Comparison of ENCODE assay signal across 13 mouse cellular contexts in the genomic region with DNA sequence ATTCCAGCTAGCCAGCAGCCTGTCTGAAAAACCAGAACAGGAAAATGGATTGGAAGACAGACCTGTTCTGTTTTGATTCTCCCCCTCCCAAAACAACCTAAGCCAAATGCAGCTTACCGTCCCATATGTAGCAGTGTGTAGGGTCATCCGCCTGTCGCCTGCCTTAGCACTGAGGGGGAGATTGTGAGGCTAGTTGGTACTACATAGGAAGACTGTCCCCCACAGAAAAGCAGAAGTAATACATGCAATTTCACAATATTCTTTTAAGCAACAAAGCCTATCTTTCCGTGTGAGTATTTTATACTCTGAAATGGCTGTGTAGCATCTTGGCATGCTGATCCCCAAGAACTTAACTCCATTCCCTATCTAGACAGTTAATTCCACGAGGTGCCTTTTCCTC. TPM values are rescaled to one million over a fixed set of nuclear protein-coding genes. Genes with fewer than 3 reads are reported as not detected.
DNase-seq lines count a peak whose midpoint lies in the region; ATAC-seq and TF ChIP-seq lines count a peak whose summit lies in the region.
"Had no signal": no experiment of that assay in that cellular context is flagged by ENCODE, and none has a peak within 500 bp of the region (broad histone marks: within the 10 kb centered on the region; RNA-seq: fewer than 3 reads in every experiment).

No protein-coding gene starts in this region.

- no peak for TF ChIP-seq CTCF in bone marrow macrophage, adult 2 months (IDR thresholded peaks at IDR 0.05; ENCODE audit: low read depth, low read length)

- peaks cover 15% of the 10 kb centered on the region for H3K36me3 ChIP-seq in heart, embryonic 12.5 days
- H3K36me3 ChIP-seq in liver, embryonic 13.5 days = peaks cover 22% of the 10 kb centered on the region
- H3K36me3 ChIP-seq: forebrain, embryonic 15.5 days; stomach, embryonic 15.5 days had no signal

- no peaks in the 10 kb centered on the region for H3K9me3 ChIP-seq in heart, embryonic 12.5 days (replicated peaks)
- H3K9me3 ChIP-seq in liver, embryonic 13.5 days (replicated peaks) = no peaks in the 10 kb centered on the region
- H3K9me3 ChIP-seq: forebrain, embryonic 15.5 days; stomach, embryonic 15.5 days had no signal

- peaks cover 52% of the 10 kb centered on the region for H3K4me1 ChIP-seq in heart, embryonic 12.5 days (replicated peaks)
- peaks cover 60% of the 10 kb centered on the region for H3K4me1 ChIP-seq in liver, embryonic 13.5 days (replicated peaks)
- H3K4me1 ChIP-seq in bone marrow macrophage, adult 2 months (ENCODE audit: control insufficient read depth, insufficient read depth, low read length) = peaks cover 56% of the 10 kb centered on the region
- H3K4me1 ChIP-seq: forebrain, embryonic 15.5 days had no signal

- H3K27me3 ChIP-seq in heart, embryonic 12.5 days (replicated peaks) = no peaks in the 10 kb centered on the region
- H3K27me3 ChIP-seq in liver, embryonic 13.5 days = no peaks in the 10 kb centered on the region
- H3K27me3 ChIP-seq: forebrain, embryonic 15.5 days; stomach, embryonic 15.5 days had no signal

- H3K4me3 ChIP-seq in heart, embryonic 12.5 days = no peak overlapping the region
- no peak overlapping the region for H3K4me3 ChIP-seq in liver, embryonic 13.5 days (replicated peaks)
- H3K4me3 ChIP-seq in bone marrow macrophage, adult 2 months (ENCODE audit: insufficient read depth, low read length) = peak overlapping the region; percentile 40
- H3K4me3 ChIP-seq: forebrain, embryonic 15.5 days; stomach, embryonic 15.5 days had no signal

- no peak for DNase-seq in heart, adult 8-10 months (ENCODE audit: low spot score)
- DNase-seq in liver, embryonic 13.5 days = no peak
- DNase-seq in liver = no peak
- no peak for DNase-seq in adrenal gland, adult 2 months
- DNase-seq in Muller cell, postnatal 12 days (ENCODE audit: inconsistent ontology term) = no peak

- H3K4me2 ChIP-seq in heart, embryonic 12.5 days = no peak overlapping the region
- H3K4me2 ChIP-seq in liver, embryonic 13.5 days = no peak overlapping the region
- H3K4me2 ChIP-seq: forebrain, embryonic 15.5 days; hindbrain, embryonic 14.5 days; stomach, embryonic 15.5 days had no signal

- no peak for ATAC-seq in heart, embryonic 12.5 days (ENCODE audit: insufficient number of reproducible peaks, low FRiP score)
- ATAC-seq in liver, embryonic 13.5 days (ENCODE audit: low read depth) = no peak
- peak; percentile 77 for ATAC-seq in megakaryocyte progenitor cell, adult 5-6 weeks (replicated peaks; ENCODE audit: poor library complexity)
- ATAC-seq: forebrain, embryonic 15.5 days; lung, postnatal 0 days had no signal

- peak overlapping the region; percentile 36; the same call in 1 of the 2 replicates for H3K27ac ChIP-seq in heart, embryonic 12.5 days (ENCODE audit: poor library complexity, severe bottlenecking)
- H3K27ac ChIP-seq in liver, embryonic 13.5 days = peak overlapping the region; percentile 32; the same call in 1 of the 2 replicates
- peak overlapping the region; percentile 92 for H3K27ac ChIP-seq in bone marrow macrophage, adult 2 months (ENCODE audit: insufficient read depth, low read depth, low read length)
- H3K27ac ChIP-seq: forebrain, embryonic 15.5 days; hindbrain, embryonic 14.5 days; kidney, postnatal 0 days; stomach, embryonic 15.5 days had no signal

- peak overlapping the region; percentile 50 for H3K9ac ChIP-seq in heart, embryonic 12.5 days
- H3K9ac ChIP-seq in liver, embryonic 13.5 days = no peak overlapping the region
- H3K9ac ChIP-seq: forebrain, embryonic 15.5 days; hindbrain, embryonic 14.5 days; stomach, embryonic 15.5 days had no signal

- 64% methylated on average over 5 of the region's 5 CpGs for WGBS in heart, embryonic 12.5 days
- WGBS in liver, embryonic 13.5 days (ENCODE audit: insufficient replicate concordance) = 61% methylated on average over 5 of the region's 5 CpGs

- no peak for TF ChIP-seq POLR2A in bone marrow macrophage, adult 2 months (IDR thresholded peaks at IDR 0.05; ENCODE audit: borderline replicate concordance, low read depth, low read length)

RNA-seq across cellular contexts. Expression of a gene that starts 44.7 kb away (rescaled TPM):
- polyA plus RNA-seq in heart, embryonic 12.5 days (2016; fragmentation: Nextera tagmentation; extraction: Ambion mirVana) = 233 and 241 TPM in 2 replicates
- total RNA-seq in heart, adult 8-10 months (2022) = 100 to 1,000 TPM; 214 to 247 (median 224) TPM
- polyA plus RNA-seq in liver, embryonic 13.5 days (2015; fragmentation: Nextera tagmentation; extraction: Ambion mirVana) = 122 and 139 TPM in 2 replicates
- 83.8 and 87.8 TPM in 2 replicates for polyA plus RNA-seq in bone marrow macrophage, adult 2 months (2012; ENCODE audit: insufficient read depth, insufficient read length, missing spikeins)
- 50.8 and 54.4 TPM in 2 replicates for total RNA-seq in megakaryocyte progenitor cell, adult 5-6 weeks (2015)
- 52.9 and 56.3 TPM in 2 replicates for total RNA-seq in megakaryocyte progenitor cell, adult 5-6 weeks (2017)
- total RNA-seq in adrenal gland, adult 2 months (2021) = 10 to 100 TPM; 37.1 to 49.1 TPM
- 146 and 147 TPM in 2 replicates for polyA plus RNA-seq in adrenal gland, adult 2 months (2012; rRNA removed)

RNA-seq across cellular contexts. Expression of a gene that starts 47.1 kb away (rescaled TPM):
- 3.6 and 3.7 TPM in 2 replicates for polyA plus RNA-seq in heart, embryonic 12.5 days (2016; fragmentation: Nextera tagmentation; extraction: Ambion mirVana)
- total RNA-seq in heart, adult 8-10 months (2022) = 1 to 10 TPM in 2 of 4 experiments, under 1 TPM in 2; 0.46 to 1.2 (median 0.89) TPM
- 5.5 and 6.6 TPM in 2 replicates for polyA plus RNA-seq in liver, embryonic 13.5 days (2015; fragmentation: Nextera tagmentation; extraction: Ambion mirVana)
- polyA plus RNA-seq in bone marrow macrophage, adult 2 months (2012; ENCODE audit: insufficient read depth, insufficient read length, missing spikeins) = 3.3 and 5.3 TPM in 2 replicates
- total RNA-seq in megakaryocyte progenitor cell, adult 5-6 weeks (2015) = 13.4 TPM in 2 replicates
- total RNA-seq in megakaryocyte progenitor cell, adult 5-6 weeks (2017) = 17.5 and 20.2 TPM in 2 replicates
- total RNA-seq in adrenal gland, adult 2 months (2021) = 1 to 10 TPM; 4.1 to 5.5 TPM
- polyA plus RNA-seq in adrenal gland, adult 2 months (2012; rRNA removed) = 0.65 and 0.69 TPM in 2 replicates

RNA-seq across cellular contexts. Expression of a gene that starts 58.0 kb away (rescaled TPM):
- 67.7 and 76.7 TPM in 2 replicates for polyA plus RNA-seq in heart, embryonic 12.5 days (2016; fragmentation: Nextera tagmentation; extraction: Ambion mirVana)
- total RNA-seq in heart, adult 8-10 months (2022) = 100 to 1,000 TPM; 272 to 302 (median 297) TPM
- 112 and 130 TPM in 2 replicates for polyA plus RNA-seq in liver, embryonic 13.5 days (2015; fragmentation: Nextera tagmentation; extraction: Ambion mirVana)
- polyA plus RNA-seq in bone marrow macrophage, adult 2 months (2012; ENCODE audit: insufficient read depth, insufficient read length, missing spikeins) = 1,486 and 1,613 TPM in 2 replicates
- total RNA-seq in megakaryocyte progenitor cell, adult 5-6 weeks (2015) = 641 and 693 TPM in 2 replicates
- total RNA-seq in megakaryocyte progenitor cell, adult 5-6 weeks (2017) = 470 and 502 TPM in 2 replicates
- total RNA-seq in adrenal gland, adult 2 months (2021) = 100 to 1,000 TPM; 482 to 621 TPM
- polyA plus RNA-seq in adrenal gland, adult 2 months (2012; rRNA removed) = 402 and 442 TPM in 2 replicates

Comparison
In these comparisons a context has a peak if more than half of its experiments do, and no peak if none do; other contexts are left out.
1. H3K27ac ChIP-seq: peak in every context shown above with its lines; median percentile 92 in bone marrow macrophage, adult 2 months; 36 in heart, embryonic 12.5 days; 32 in liver, embryonic 13.5 days.